Mouse (Mus musculus) cerebellum, adult 9-11 months (tissue): Measurements from ENCODE around the gene Nrm.

Experiments
- DNase-seq: peaks from one replicate; pipeline ENCODE4 v3.0.0; 2022

Gene Nrm

DNA sequence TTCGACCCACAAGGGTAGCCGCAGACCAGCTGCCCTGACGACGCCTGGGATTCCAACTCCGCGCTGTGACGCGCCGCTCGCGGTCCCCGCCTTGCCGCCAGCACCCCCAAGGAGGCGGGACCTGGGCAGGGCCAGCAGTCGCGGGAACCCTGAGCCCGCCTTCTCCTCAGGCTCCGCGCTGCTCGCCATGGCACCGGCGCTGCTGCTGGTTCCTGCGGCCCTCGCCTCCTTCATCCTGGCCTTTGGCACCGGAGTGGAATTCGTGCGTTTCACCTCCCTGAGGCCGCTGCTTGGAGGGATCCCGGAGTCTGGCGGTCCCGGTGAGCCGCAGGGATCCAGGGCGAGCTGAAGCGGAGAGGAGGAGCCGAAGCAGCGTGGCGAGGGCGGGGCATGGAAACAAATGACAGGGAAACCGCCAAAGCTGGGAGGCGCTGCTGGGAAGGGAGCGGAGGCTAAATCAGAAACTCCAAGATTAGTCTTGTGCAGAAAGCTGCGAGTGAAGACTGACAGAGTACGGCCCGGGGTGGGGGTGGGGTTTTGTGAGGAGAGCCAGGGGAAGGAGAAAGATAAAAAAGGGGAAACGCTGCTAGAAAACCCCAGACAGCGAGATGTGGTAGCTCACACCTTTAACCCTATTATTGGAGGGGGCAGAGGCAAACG lies at the start of gene Nrm:
Gene Nrm, plus strand, starts transcription at position 121 of the 660 bp plus-strand sequence.
- DNase-seq, result peak; percentile 91

DNA sequence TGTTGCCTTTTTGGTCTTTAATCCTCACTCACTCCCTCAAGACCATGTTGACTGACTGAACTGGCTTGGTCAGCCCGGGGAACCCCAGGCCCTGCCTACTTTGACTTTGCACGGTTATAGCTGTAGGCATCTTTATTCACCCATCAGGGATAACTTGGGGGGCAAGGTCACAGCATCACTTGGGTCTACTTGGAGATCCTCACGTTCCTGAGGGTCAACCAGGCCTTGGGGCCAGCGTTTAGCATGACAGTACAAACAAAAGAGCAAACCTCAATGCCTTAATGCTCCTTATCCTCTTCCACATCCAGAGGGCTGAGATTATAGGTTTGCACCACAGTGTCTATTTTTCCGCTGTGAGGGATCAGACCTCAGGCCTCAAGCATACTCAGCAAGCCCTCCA lies 48.8 kb upstream of the Nrm start:
- no peak for DNase-seq

DNA sequence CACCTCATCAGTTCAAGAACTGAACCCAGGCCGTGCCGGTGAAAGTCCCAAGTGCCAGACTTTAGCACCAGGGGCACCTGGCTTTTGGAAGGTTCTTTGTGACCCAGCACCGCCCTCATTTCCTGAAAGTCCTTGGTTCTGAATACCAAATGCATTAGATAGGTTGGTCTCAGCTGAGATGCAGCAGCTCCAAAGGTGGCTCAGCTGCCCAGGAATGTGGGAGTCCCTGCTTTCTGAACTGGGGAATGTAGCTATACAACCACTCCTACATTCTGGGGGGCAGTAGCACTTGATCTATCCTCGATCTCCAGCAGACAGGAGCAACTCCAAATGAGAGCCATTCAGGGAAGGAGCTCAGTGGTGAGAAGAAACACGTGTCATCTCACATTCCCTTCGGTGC lies 48.4 kb upstream of the Nrm start:
- DNase-seq, result no peak

DNA sequence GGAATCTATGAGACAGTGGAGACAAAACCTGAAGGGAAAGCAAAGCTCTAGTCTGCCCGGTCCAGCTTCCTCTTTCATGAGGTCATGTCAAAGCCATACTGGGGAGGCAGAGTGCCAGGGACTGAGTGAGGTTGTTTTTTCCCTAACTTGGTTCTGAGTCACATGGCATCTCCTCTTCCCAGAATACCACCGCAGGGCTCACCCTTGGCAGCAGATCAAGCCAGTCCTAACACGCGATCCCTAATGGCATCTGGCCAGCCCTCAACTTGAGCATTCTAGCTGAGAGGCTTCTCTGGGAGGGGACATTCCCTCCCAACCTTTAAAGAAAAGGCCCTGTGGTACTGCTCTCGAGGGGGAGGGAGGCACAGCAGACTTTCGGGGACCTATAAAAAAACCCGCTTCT lies 47.9 kb upstream of the Nrm start:
- no peak for DNase-seq

DNA sequence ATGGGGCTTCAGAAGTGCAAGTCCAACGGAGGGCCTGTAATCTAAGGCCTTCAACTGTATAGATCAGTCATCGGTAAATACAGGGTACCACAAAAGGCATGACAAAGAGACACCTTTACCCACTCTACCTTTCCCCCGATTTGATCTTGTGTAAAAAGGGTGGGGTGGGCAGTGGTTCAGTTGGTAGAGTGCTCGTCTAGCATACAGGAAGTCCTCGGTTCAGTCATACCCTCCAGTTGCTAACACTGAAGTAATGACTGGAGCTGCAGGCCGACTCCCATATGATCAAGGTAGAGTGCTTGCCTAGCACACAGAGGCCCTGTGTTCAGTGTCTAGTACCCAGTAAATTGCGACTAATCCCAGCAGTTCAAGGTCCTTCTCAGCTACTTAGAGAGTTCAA lies 47.5 kb upstream of the Nrm start:
- no peak for DNase-seq

DNA sequence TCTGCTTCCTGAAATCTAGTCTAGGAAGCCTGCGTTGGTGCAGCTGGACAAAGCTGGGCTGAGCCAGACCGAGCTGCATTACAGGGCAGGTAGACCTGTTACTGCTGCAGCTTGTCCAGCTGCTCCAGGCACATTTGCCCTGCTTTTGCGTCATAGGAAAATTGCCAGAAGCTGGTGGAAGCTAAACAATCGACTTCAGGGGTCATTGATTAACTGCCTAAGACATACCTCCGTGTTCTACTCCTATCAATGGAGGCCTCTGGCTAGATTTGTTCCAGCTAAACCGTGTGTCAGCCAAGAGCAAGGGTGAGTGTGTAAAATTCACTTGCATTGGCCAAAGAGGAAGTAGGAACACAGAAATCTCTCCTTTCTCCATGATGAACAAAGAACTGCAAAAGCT lies 46.4 kb upstream of the Nrm start:
- DNase-seq, result no peak

DNA sequence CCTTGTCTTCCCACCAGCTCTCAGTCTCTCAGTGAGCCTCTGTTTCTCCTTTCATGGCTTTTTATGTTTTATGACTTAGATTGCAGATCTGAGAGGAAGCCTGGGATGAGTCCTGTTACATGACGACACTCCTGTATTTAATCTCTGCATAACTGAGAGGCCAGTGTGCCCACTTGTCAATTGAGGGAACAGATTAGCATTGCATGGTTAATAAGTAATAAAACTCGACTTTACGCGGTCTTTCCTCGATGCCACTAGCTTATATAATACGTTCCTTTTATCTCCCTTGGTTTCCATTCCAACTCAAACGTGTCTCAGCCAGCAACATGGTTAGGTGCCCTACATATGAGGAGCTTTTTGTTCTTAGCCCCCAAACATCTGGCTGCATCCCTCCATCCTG lies 45.3 kb upstream of the Nrm start:
- DNase-seq, result no peak

DNA sequence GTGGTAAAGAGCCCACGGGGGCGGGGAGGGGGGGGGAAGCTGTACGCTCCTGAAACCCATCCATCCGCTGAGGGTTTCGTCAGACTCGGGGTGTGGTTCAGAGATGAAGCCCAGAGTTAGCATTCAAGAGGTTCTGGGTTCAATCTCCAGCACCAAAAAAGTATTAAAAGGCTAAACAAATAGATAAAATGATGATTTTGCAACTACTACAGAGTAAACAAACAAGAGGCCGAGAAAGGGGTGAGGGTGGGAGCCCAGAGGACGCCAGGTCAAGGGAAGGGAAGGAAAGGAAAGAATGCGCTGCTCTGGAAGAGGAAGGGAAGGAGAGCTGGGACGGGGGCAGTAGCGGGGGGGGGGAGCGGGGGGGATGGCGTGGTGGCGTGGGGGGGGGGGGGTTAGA lies 44.4 kb upstream of the Nrm start:
- DNase-seq, result no peak

DNA sequence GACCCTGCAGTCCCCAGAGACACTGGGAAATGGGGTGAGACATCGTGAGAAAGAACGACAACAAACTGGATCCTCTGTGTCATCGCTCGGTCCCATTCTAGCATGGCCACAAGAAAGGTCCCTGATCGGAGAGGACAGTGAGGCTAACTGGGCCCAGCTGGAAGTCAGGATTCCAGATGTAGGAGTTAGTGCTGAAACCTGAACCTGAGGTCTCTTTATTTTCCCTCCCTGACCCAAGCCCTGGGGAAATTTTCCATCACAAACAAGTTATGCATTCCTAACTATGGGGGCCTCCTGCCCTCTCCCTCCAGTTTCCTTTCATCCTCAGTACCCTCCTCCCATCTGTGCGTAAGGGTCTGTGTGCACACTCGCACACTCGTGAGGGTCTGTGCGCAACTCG lies 43.9 kb upstream of the Nrm start:
- no peak for DNase-seq

DNA sequence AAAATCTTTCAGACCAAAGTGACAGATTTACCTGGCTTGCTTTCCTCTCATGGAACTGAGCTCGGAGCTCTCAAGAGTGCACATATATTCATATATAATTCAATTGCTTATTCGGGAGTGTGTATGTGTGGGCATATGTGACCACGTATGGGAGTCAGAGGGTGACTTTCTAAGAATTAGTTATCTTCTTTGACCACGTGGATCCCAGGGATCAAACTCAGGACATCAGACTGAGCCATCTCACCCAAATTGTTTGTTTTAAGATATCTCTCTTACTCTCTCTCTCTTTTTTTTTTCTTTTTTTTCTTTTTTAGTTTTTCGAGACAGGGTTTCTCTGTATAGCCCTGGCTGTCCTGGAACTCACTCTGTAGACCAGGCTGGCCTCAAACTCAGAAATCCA lies 41.0 kb upstream of the Nrm start:
- DNase-seq, result no peak

DNA sequence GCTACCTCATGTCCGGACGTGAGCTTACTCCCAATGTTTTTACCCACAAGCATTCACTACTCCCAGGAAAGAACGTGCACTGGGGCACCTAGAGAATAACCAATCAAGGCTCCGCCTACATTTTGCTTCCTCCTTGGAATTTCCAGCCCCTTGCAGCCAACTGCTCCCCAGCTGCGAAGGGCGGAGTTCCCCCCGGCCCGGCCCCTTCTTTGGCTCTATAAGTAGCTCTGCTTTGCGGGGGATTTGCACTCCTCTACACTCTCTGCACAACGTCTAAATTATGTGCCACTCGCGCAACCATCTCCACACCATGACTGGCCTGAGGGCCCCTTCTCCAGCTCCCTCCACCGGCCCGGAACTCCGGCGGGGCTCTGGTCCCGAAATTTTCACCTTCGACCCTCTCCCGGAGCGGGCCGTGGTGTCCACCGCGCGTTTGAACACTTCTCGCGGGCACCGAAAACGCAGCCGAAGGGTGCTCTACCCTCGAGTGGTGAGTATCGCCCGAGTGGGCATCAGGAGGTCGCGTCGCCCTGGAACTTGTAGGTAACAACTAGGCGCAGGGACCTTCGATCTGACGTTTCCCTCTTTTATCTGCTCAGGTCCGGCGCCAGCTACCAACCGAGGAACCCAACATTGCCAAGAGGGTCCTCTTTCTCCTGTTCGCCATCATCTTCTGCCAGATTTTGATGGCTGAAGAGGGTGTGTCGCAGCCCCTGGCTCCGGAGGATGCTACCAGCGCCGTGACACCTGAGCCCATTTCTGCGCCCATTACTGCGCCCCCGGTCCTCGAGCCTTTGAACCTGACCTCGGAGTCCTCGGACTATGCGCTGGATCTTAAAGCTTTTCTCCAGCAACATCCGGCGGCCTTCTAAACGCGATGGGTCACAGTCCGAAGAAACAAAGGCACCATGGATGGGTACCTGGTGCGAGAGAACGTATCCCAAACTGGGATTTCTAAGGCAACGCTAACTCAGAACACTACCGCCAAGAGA lies 39.4 kb upstream of the Nrm start, which contains the start of gene Ier3:
Gene Ier3, plus strand, starts transcription at position 246 of the 992 bp plus-strand sequence.
- DNase-seq, result peak; percentile 69

DNA sequence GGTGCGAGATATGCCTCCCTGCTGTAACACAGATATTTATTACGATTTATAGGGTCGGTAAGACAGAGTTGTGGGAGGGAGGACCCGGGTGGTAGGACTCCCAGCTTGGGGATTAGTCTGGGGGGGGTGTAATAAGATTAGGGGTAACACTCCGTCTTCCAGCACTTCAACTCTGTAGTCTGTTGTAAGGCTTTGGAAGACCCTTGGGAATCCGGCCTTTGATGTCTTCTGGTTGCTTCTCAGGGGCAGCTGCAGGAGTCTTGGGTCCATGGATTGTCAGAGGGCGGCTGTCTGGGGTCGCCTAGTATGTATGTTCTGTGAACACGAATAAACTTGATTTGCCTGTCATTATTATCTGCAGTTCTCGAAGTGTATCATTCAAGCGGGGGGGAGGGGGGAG lies 38.6 kb upstream of the Nrm start:
- DNase-seq, result peak; percentile 63

DNA sequence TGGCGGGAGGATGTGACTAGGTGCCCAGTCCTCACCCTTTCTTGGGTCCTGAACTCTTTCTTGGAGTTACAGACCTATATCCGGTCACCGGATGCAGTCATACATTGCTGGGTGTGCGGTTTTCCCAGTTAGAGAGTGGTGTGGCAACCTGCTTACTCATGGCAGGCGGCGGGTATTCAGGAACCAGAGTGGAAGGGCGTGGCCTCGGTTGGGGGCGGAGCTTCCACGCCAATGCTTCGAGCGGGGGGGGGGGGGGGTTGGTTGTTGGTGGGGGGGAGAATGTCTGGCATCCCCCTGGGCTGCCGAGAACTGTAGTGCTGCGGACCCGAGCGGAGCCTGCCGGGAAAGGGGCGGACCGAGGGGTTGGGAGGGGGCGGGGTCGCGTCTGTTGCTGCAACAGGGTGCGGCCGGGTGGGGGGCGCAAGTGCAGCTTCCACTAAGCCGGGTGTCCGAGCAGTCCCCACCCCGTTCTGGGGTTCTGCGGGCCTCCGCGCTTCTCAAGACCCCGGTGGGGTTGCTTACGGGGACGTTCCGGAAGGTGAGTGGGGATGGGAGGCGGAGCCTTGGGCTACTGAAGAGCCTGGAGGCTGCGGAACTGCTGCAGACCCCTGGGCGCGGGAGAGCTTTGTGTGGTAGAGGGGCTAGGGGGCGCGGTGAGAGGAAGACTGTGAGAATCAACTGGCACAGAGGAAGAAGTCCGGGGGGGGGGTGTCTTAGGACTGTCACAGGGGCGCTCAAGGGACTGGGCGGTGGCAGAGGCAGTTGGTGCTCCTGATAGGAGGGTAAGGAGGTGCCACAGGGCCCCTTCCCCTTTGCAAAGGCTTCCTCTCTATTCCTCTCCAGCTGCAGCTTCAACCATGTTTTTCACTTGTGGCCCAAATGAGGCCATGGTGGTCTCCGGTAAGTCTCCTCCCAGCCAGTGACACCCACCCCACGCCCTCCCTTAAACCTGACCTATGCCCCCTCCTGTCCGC lies 37.9 kb upstream of the Nrm start, which contains the start of gene Flot1:
Gene Flot1, plus strand, starts transcription at position 267 of the 974 bp plus-strand sequence.
- peak; percentile 80 for DNase-seq

DNA sequence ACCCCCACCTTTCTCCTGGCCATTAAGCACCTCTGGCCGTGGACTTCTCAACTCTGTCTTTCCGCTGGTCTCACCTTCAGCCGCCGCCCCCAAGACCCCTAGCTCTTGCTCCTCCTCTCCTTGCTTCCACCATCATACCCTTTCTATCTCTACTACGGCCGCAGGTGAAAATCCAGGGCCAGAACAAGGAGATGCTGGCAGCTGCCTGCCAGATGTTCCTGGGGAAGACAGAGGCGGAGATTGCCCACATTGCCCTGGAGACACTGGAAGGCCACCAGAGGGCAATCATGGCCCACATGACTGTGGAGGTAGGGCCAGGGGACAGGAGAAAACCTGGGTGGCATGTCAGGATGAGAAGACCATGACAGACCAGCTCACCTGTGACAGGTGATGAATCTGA lies 36.7 kb upstream of the Nrm start:
- DNase-seq, result peak; percentile 55

DNA sequence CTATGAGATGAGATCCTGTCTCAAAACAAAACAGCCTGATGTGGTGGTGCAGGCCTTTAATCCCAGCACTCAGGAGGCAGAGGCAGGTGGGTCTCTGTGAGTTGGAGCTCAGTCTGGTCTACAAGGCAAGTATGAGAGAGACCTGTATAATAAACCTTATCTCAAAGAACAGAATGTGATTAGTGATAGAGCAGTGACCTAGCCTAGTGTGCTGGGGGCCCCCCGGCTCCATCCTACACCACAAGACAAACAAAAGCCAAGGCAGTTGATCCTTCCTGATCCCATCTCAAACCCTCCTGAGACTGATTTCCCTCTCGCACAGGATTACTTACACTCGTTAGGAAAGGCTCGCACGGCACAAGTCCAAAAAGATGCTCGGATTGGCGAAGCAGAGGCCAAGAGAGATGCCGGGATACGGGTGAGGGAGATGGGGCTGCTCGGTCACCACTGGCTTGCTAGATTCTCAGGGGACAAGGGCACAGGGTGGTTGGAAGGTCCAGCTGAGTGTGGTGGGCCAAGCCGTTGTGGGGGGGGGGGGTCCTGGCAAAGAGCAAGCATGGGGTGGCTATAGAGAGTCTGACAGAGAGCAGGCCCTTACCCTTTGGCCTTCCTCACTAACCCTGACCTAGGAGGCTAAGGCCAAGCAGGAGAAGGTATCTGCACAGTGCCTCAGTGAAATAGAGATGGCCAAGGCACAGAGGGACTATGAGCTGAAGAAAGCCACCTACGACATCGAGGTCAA lies 35.8 kb upstream of the Nrm start:
- no peak for DNase-seq

DNA sequence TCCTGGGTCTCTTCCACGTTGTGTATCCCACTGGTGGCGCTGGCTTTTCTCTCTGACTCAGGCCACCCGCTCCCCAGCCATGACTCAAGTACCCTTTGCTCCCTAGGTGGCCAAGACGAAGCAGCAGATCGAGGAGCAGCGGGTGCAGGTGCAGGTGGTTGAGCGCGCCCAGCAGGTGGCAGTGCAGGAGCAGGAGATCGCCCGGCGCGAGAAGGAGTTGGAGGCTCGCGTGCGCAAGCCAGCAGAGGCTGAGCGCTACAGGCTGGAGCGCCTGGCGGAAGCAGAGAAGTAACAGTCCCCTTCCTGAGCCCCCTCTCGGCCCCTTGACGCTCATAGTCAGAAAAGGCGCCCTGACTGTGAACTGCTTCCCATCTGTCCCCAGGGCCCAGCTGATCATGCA lies 31.4 kb upstream of the Nrm start:
- peak; percentile 83 for DNase-seq

DNA sequence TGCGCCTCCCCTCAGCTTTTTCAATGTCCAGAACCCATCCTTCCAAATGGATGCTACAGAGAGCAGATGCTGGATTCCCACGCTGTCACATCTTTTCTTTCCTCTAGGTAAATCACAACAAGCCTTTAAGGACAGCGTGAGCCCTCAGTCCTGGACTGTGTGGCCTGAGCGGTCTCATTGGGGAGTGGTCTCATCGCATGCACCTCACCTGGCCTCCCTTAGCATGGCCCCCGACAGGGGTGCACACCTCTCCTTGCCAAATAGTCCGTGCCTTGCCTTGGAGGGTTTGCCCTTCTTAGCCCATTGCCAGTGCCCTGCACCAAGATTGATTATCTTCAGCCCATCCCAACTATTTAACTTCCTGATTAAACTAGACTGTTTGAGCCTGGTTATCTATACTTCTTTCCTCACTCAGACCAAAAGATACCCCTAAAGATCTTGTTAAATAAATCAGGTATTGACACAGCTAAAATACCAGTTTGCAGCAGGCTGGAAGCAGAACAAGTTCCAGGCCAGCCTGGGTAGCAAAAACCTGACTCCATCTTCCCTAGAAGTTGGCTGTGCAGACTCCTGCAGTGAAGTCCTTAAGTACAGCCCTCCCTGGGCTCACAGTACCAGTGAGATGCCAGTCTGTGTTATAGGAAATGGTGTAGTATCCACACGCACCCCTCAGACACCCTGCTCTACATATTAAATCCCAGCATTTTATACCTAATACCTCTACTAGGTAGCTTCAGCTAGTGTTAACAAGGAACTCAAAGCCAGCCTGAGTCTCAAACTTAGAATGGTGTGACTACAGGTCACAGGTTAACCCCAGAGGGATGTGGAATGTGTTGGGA lies 28.5 kb upstream of the Nrm start:
- DNase-seq, result no peak

DNA sequence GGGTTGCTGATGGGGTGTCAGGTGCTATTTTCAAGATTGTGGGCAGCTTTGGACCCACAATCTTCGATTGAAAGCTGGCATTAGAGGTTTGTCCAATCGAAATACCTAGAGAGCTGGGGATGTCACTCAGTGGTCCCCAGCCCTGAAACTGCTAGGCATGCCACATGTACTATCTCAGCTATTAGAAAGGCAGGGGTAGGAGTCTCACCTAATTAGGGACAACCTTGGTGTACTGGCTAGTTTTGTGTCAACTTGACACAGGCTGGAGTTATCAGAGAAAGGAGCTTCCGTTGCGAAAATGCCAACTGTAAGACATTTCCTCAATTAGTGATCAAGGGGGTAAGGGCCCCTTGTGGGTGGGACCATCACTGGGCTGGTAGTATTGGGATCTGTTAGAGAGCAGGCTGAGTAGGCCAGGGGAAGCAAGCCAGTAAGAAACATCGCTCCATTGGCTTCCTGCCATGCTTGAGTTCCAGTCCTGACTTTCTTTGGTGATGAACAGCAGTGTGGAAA lies 27.8 kb upstream of the Nrm start:
- DNase-seq, result peak; percentile 49

DNA sequence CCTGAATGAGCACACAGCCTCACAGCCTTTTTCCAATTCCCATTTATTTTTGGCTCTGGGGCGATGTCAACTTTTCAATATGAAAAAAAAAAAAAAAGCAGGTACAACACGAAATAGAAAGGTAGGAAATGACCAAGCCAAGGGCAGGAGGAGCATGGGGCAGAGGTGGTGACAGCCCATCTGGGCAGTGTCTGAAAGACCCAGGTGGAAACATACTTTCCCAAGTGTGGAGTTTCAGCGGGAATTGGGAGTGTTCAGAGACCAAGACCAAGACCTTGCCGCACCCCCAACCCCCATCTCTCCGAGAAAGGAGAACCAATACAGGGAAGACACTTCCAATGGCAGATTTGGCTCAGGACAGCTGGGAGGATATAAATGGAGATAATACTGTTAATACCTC lies 27.2 kb upstream of the Nrm start:
- DNase-seq, result no peak

DNA sequence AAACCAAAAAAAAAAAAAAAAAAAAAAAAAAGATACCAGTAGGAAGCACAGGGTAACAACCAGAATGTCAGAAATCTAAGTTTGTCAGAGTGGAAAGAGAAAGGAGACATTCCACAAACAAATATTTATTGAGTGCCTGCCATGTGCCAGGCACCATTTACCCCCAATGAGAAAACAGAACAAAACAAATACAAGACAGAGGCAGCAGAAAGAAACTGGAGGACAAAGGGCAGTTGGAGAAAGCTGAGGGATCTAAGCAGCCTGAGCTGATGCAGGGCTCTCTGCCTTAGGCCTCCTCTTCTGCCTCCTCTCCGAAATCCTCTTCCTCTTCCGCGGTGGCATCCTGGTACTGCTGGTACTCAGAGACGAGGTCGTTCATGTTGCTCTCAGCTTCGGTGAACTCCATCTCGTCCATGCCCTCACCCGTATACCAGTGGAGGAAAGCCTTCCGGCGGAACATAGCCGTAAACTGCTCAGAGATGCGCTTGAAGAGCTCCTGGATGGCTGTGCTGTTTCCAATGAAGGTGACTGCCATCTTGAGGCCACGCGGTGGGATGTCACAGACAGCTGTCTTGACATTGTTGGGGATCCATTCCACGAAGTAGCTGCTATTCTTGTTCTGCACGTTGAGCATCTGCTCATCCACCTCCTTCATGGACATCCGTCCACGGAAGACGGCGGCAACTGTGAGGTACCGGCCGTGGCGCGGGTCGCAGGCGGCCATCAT lies 26.3 kb upstream of the Nrm start:
- no peak for DNase-seq
